Mouse (Mus musculus) thymus, postnatal 4 days (tissue): ENCODE measurements around the gene Vmn2r35.
"Not testable (repeated sequence)": the region's sequence is repeated elsewhere in the genome, so short reads cannot be mapped to it uniquely, and the experiment has no call there.

Source experiments
- DNase-seq: peaks from one replicate; pipeline ENCODE4 v3.0.0; 2021

Gene Vmn2r35

GRCm38 (mm10) chr7:7819767-7820166, at the start of gene Vmn2r35:
Gene Vmn2r35 (minus strand): TSS chr7:7819867.
- not testable (repeated sequence) for DNase-seq

- not testable (repeated sequence) for DNase-seq
These were observed 25.5 kb downstream of the Vmn2r35 start for GRCm38 (mm10) chr7:7794196-7794595.
